Mouse (Mus musculus) embryo, embryonic 11.5 days (tissue): Measurements from ENCODE around the gene Pik3cd.

ENCODE experiments used
- DNase-seq: peaks from one replicate; pipeline ENCODE4 v3.0.0-alpha.2; 2012; ENCODE audit warnings: low read depth, low spot score

Gene Pik3cd

DNA sequence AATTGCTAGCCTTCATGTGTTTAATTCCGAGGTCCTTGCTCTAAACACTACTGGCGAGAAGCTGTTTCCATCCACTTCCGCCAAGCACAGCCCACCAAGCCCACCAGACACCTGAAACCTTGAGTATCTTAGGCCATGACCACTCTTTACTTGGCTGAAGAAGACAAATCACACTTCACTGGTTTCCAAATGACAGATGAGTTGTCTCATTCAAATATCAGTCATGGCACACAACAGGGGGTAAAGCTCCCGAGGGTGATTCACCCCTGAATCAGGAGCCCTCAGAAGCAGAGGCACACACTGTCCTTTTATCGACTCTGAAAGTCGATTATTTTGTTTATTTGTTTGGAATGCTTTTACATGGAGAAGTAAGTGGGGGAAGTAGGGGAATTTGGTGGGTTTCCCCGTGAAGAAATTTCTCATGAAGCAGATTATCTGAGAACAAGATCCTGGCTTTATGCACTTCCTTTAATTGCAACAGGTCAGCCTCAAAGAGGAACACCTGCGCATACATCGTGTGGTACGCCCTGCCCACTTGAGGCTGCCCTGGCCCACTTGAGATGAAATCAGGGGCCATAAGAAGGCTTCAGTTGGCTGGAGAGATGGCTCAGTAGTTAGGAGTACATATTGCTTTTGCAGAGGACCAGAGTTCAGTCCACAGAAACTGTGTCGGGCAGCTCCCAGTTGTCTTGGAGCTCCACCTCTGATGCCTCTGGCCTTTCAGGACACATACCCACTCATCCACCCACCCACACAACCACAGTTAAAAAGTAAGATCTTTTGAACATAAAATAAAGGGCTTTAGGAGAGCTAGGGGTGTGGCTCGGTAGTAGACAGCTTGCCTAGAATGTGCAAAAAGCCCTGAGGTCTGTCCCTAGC is 12.3 kb downstream of the Pik3cd start:
- DNase-seq, result no peak

DNA sequence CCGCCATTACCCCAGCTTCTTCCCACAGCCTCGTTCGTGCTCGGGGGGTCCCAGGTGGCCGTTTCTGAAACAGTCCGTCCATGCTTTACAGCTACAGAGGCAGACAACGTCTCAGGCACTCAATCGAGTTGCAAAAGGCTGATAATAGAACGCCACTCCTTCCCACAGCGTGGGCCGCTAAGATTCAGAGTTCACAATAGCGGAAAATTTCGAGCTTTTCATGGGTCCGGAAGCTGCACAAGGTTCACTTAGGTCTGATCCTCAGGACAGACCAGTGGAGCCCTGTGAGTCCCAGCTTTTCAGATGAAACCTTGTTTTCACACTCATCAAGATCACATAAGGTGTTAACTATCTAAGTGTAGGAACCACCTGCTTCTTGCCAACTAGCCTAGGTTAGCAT is 13.5 kb downstream of the Pik3cd start:
- no peak for DNase-seq

GRCm38 (mm10) chr4:149684841-149685623 is 17.3 kb downstream of the Pik3cd start:
- no peak for DNase-seq

DNA sequence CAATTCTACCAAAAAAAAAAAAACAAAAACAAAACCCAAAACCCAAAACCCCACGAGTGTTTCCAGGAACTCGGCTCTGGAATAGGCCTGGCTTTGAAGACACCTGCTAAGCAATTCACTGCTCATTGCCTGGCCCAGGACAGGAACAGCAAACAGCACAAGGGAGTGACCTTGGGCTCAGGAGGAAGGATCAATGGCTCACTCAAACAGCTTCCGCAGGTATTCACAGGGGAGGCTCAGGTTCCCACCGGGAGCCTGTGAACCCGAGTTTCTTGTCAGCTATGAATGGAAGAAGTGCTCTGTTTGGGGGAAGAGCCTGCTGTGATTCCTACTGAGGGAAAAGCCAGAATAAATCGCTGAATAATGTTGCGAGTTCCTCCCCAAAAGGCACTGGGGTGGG is 18.5 kb downstream of the Pik3cd start:
- no peak for DNase-seq

DNA sequence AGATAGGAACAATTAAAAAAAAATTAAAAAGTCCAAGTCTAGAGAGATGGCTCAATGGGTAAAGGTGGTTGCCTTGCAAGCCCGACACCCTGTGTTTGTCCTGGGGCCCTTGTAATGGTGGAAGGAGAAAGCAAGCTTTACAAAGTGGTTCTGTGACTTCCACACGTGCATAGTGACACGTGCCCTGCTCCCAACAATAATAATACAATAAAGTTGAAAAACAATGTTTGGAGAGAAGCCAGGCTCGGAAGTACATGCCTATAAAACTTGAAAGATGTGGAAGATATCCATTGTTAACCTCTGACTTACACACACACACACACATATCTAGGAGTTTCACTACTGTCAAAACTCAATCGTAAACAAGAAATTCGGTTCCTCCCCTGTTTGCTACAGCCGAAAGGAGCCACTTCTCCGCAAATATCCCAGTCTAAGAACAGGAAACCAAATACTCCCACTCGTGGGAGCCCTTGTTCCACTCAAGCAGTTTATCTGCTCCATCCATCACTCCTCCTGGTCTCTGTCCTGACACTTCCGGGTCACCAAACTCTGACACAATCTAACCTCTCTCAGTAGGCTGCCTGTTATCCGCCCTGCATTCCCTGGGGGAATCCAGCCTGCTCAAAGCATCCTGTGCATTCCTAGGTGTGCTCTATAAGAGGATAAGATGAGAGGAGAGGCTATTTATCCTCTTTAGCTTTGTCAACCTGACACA is 23.2 kb downstream of the Pik3cd start:
- no peak for DNase-seq

- no peak for DNase-seq
Observed at GRCm38 (mm10) chr4:149678006-149678405, 24.4 kb downstream of the Pik3cd start.

DNA sequence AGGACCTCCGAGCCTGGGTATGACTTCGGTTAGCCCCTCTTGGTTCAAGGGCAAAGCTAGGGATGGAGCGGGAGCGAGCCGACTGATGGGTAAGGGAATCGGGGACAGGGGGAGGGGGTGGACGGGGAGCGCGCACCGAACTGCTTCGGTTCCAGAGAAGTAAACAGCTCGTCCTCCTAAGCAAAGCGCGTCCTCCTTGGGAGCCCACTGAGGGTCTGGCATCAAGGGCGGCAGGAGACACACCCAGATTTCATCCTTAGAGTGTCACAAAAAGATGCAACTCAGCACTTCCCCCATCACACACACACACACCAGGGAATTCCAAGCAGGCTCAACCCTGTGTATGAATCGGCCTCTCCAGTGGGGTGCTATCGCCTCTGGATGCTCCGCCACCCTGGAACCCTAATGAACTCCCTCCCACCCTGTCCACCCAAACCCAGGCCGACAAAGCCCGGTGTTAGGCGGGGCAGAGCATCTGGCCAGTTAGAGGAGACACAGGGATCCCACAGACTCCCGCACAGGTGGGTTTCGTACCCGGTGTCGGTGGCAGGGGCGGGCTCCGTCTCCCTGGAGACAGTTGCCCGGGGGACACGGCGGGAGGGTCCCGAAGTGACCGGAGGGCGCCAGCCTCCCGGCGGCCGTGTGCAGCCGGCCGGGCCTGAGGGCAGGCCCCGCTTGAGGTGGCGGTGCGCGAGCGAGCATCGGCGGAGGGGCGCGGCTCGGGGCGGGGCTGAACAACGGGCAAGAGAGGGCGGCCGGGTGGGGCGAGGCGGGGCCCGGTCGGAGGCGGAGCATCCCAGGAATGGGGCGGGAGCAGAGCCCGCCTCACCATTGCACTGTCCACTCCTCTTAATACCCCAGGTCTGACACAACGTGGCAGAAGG is 26.8 kb downstream of the Pik3cd start:
- DNase-seq, result peak; percentile 52

DNA sequence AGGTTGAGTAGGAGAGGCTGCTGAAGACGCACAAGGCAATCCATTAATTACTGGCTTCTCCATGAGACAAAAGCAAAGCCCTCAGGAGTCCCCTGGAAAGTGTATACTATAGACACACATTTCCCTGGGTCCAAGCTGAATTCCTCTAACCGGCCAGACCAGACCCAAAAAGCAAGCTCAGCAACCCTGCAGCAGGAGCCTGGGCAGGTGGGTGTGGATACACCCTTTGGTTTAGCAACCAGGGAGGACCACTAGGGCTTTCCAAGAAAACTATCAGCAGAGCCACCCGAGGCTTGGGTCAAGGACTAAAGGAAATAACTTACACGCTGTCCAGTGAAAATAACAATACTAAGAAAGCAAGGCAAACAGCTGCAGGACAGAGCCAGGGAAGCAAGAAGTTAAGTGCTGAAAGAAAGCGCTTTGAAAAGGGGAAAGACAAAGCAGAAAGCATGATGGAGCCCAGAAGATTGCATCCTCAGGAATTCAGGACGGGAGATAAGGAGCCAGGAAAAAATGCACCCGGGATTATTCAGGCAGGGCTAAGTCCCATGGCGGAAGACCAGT is 27.5 kb downstream of the Pik3cd start:
- DNase-seq, result no peak

DNA sequence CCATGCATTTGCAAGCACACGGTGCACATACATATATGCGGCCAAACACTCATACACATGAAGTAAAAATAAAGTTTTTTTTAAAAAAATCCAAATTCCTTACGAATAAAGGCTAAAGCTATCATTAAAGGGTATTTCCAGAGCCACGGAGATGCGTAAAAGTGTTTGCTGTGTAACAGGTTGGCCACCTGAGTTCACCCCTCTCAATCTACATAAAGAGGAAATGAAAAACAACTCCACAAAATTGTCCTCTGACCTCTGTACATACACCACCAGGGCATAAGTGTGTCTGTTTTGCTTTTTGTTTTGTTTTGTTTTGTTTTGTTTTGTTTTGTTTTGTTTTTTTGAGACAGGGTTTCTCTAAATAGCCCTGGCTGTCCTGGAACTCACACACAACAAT is 29.6 kb downstream of the Pik3cd start:
- DNase-seq, result no peak

DNA sequence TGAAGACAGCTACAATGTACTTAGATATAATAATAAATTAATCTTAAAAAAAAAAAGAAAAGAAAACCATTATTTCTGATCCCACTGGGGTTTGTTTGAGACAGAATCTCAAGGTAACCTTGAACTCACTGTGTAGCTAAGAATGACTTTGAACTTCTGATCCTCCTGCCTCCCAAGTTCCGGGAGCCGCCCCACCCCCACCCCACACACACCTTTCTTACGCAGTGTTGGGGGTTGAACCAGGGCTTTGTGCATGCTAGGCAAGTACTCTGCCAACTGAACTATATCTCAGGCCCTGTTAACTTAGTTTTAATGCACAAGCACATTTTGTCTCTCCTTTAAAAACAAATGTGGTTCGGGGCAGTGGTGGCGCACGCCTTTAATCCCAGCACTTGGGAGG is 31.2 kb downstream of the Pik3cd start:
- DNase-seq, result no peak

DNA sequence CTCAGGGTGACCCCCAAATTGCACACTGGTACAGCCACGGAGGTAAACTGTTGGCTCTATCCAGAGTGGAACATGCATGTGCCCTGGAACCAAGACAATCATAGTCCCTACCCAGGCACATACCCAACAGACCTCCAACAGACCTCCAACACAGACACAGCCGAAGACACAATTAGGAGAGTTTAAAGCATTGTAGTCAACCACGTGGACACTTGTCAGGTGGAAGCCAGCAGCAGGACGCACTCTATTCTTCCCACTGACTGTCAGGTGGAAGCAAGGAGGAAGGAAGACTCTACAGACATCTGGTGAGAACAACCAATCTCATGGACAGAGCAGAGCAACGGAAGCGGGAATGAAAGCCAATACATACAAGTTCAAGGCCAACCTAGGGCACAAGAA is 36.7 kb downstream of the Pik3cd start:
- no peak for DNase-seq

GRCm38 (mm10) chr4:149665016-149665691 is 37.2 kb downstream of the Pik3cd start:
- DNase-seq, result no peak

- no peak for DNase-seq
Observed at GRCm38 (mm10) chr4:149663849-149664503, 38.4 kb downstream of the Pik3cd start.

DNA sequence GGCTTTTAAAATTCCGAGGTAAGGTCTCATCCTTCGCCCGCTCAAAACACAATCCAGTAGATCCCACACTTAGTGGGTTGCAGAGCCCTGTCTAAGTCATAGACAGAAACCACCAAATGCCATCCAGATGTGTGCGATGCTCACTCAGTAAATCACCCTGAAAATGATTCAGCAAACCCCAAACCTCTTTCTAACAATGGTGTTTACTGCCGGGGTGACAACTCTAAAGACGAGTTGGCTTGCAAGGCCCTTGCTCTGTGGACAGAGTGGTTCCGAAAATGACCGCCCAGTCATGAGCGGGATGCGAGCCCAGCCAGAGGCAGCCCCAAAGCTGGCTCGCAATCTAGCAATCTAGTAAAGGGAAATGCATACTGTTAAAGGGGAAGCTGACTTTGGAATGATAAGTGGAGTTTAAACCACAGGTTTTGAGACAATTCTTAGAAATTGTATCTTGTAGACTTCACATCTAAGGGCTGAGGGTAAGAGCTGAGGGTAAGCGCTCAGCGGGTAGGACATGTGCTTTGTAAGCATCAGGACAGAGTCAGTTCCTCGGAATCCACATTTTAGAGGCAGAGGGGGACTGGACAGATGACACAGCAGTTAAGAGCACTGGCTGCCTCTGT is 40.3 kb downstream of the Pik3cd start:
- no peak for DNase-seq

DNA sequence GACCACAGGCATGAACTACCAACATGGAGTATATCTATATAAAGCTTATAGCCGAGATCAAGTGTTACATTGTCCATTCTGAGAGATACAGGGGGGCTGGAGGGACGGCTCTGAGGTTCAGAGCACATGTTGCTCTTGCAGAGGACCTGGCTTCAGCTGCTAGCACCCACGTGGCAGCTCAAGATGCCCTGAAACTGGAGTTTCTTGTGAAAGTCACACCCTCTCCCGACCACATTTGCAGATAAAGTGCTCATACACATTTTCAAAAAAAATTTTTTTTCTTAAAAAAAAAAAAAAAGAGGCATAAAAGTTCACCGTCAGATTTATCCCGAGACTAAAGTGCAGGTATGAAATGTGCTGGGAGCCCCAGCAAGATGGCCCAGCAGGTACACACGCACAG is 41.8 kb downstream of the Pik3cd start:
- no peak for DNase-seq

DNA sequence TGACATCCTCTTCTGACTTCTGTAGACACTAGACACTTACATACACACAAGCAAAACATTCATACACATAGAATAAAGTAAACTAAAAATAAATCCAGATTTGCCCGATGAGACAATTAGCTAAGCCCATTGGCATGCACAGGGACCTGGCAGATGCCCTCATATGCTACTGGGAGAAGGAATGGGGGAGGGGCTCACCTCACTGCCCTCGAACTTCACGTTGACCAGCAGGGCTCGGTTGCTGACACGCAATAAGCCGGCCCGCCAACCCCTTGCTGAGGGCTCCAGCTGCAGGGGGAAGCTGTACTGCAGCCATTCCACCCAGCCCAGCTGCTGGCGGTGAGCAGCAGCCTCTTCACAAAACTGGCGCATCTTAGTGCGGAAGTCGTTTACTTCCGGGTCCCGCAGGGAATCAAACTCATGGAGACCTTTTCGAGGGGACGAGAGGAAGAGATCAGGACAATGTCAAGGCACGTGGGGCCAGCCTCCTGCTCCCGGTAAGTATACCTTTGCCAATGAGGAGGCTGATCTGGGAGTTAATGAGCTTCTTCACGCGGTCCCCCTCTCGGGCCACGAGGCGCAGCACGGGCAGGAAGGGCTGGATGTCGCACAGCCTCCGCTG is 42.8 kb downstream of the Pik3cd start:
- no peak for DNase-seq

DNA sequence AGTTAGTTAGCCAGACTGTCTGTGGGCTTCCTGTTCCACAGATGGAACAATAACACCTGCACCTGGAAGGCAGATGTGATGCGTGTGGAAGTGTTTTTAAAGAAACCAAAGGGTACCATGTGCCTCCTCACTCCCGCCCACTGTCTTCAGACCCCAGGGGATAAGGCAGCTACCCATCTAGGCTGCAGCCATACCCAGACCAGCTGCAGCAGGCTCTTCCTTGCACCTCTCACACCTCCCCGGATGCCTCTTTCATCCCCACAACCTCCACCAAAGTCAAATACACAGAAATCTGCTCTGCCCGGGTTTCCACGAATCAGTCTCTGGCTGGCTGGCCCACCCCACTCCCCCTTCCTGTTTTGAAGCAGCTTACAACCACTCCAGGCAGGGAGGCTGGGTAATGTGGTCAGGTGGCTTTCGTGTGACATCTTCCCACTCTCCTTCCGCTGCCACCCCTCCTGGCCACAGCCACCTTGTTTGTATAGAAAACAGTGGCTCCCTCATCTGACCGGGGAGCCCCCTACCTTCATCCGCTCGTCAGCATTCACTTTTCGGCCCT is 44.4 kb downstream of the Pik3cd start:
- DNase-seq, result no peak

DNA sequence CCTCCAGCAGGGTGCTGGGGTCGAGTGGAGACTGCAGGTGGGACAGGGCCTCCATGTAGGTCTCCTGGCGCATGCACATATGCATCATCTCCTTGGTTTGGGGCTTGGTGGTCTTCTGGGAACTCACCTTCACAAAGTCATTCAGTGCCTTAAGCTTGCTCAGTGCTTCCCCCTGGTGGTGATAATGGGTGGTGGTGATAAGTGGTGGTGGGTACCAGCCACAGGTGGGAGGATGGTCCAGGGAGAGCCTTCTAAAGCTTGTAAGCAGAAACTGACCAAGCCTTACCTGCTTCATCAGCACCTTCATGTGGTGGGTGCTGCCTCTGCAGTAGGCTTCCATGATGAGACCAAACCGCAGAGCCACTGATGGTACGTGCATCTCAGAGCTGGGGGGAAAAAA is 48.1 kb downstream of the Pik3cd start:
- no peak for DNase-seq
